Mouse (Mus musculus): ENCODE results near the gene Tspear. TPM values are rescaled to one million over a fixed set of nuclear protein-coding genes. Genes with fewer than 3 reads are reported as not detected.
"Not testable (repeated sequence)": the region's sequence is repeated elsewhere in the genome, so short reads cannot be mapped to it uniquely, and the experiment has no call there.

The Tspear gene
- total RNA-seq, 4 experiments from 2014 or later = not detected

GRCm38 (mm10) chr10:77788621-77789020 lies 102.3 kb downstream of the Tspear start:
- DNase-seq (ENCODE audit: low spot score) = no peak

GRCm38 (mm10) chr10:77794976-77795375 lies 108.6 kb downstream of the Tspear start, which contains the start of gene Gm9639:
Gene Gm9639 (minus strand): TSS chr10:77795076.
- DNase-seq (ENCODE audit: low spot score) = no peak

GRCm38 (mm10) chr10:77797677-77798076 lies 111.3 kb downstream of the Tspear start:
- DNase-seq (ENCODE audit: low spot score) = no peak

GRCm38 (mm10) chr10:77798164-77798920 lies 112.0 kb downstream of the Tspear start:
- not testable (repeated sequence) for DNase-seq (ENCODE audit: low spot score)

GRCm38 (mm10) chr10:77798921-77799508 lies 112.6 kb downstream of the Tspear start, which contains the start of gene Gm19668:
Gene Gm19668 (minus strand): TSS chr10:77799133.
- DNase-seq (ENCODE audit: low spot score) = no peak

- DNase-seq (ENCODE audit: low spot score) = no peak
Observed at GRCm38 (mm10) chr10:77804095-77804494, 117.7 kb downstream of the Tspear start.

GRCm38 (mm10) chr10:77811743-77812142 lies 125.4 kb downstream of the Tspear start, which contains the start of gene Gm9507:
Gene Gm9507 (minus strand): TSS chr10:77811843.
- DNase-seq (ENCODE audit: low spot score) = no peak

- DNase-seq (ENCODE audit: low spot score) = no peak
Observed at GRCm38 (mm10) chr10:77814382-77814781, 128.0 kb downstream of the Tspear start, which contains the start of gene Gm2696. Gene Gm2696 (plus strand): TSS chr10:77814682.

- no peak for DNase-seq (ENCODE audit: low spot score)
Observed at GRCm38 (mm10) chr10:77815514-77815913, 129.1 kb downstream of the Tspear start.

GRCm38 (mm10) chr10:77818523-77818922 lies 132.2 kb downstream of the Tspear start:
- no peak for DNase-seq (ENCODE audit: low spot score)

- DNase-seq (ENCODE audit: low spot score) = no peak
Observed at GRCm38 (mm10) chr10:77819203-77819602, 132.8 kb downstream of the Tspear start.

GRCm38 (mm10) chr10:77826951-77827350 lies 140.6 kb downstream of the Tspear start, which contains the start of gene Krtap10-4:
Gene Krtap10-4 (minus strand): TSS chr10:77827095.
- no peak for DNase-seq (ENCODE audit: low spot score)

- no peak for DNase-seq (ENCODE audit: low spot score)
Observed at GRCm38 (mm10) chr10:77835647-77836046, 149.3 kb downstream of the Tspear start, which contains the start of gene Krtap10-10. Gene Krtap10-10 (plus strand): TSS chr10:77835947.

- DNase-seq (ENCODE audit: low spot score) = no peak
Observed at GRCm38 (mm10) chr10:77839006-77839405, 152.6 kb downstream of the Tspear start.

GRCm38 (mm10) chr10:77846503-77846902 lies 160.1 kb downstream of the Tspear start, which contains the start of gene Gm36176:
Gene Gm36176 (plus strand): TSS chr10:77846803.
- DNase-seq (ENCODE audit: low spot score) = no peak

- no peak for DNase-seq (ENCODE audit: low spot score)
Observed at GRCm38 (mm10) chr10:77846961-77847360, 160.6 kb downstream of the Tspear start.

GRCm38 (mm10) chr10:77847538-77847937 lies 161.2 kb downstream of the Tspear start:
- DNase-seq (ENCODE audit: low spot score) = no peak

GRCm38 (mm10) chr10:77852559-77852958 lies 166.2 kb downstream of the Tspear start, which contains the start of gene Gm10318:
Gene Gm10318 (plus strand): TSS chr10:77852859.
- DNase-seq (ENCODE audit: low spot score) = no peak

GRCm38 (mm10) chr10:77861675-77862074 lies 175.3 kb downstream of the Tspear start, which contains the start of gene Gm3285:
Gene Gm3285 (plus strand): TSS chr10:77861975.
- no peak for DNase-seq (ENCODE audit: low spot score)

GRCm38 (mm10) chr10:77864067-77864761 lies 177.8 kb downstream of the Tspear start:
- peak; percentile 3 for DNase-seq (ENCODE audit: low spot score)

- no peak for DNase-seq (ENCODE audit: low spot score)
Observed at GRCm38 (mm10) chr10:77864762-77865143, 178.4 kb downstream of the Tspear start.

- DNase-seq (ENCODE audit: low spot score) = no peak
Observed at GRCm38 (mm10) chr10:77867546-77867945, 181.2 kb downstream of the Tspear start.
